Mouse (Mus musculus) midbrain, embryonic 12.5 days (tissue): ENCODE data around the gene Prpf6. TPM values are rescaled to one million over a fixed set of nuclear protein-coding genes. Genes with fewer than 3 reads are reported as not detected.
A peak's percentile ranks its signal among the peaks of the same experiment; 100 is the strongest.

Experiments used
- ATAC-seq: fragments of 200-750 bp; cut with Nextera tagmentation; 2 replicates; pipeline ENCODE4 v1.8.0; 2017; ENCODE audit warnings: low read depth, moderate TSS enrichment, moderate library complexity; ENCODE audit not compliant: low FRiP score
- H3K27ac ChIP-seq: fragments of 300-500 bp; sonication (generic); replicated peaks from 2 replicates; pipeline ENCODE4 v1.5.1; 2016; ENCODE audit warnings: mild to moderate bottlenecking
- H3K27me3 ChIP-seq: fragments of 300-500 bp; sonication (generic); 2 replicates; pipeline ENCODE4 v1.6.1; 2016; ENCODE audit warnings: mild to moderate bottlenecking
- H3K36me3 ChIP-seq: fragments of 300-500 bp; sonication (generic); 2 replicates; pipeline ENCODE4 v1.6.1; 2016
- H3K4me1 ChIP-seq: fragments of 300-500 bp; sonication (generic); 2 replicates; pipeline ENCODE4 v1.6.1; 2016
- H3K4me2 ChIP-seq: fragments of 300-500 bp; sonication (generic); replicated peaks from 2 replicates; pipeline ENCODE4 v1.6.1; 2016; ENCODE audit warnings: mild to moderate bottlenecking, moderate library complexity
- H3K4me3 ChIP-seq: fragments of 300-500 bp; sonication (generic); 2 replicates; pipeline ENCODE4 v1.5.1; 2016; ENCODE audit warnings: mild to moderate bottlenecking
- H3K9ac ChIP-seq: fragments of 300-500 bp; sonication (generic); replicated peaks from 2 replicates; pipeline ENCODE4 v1.6.1; 2016; ENCODE audit warnings: mild to moderate bottlenecking, moderate library complexity
- H3K9me3 ChIP-seq: fragments of 300-500 bp; sonication (generic); 2 replicates; pipeline ENCODE4 v1.6.1; 2016; ENCODE audit warnings: mild to moderate bottlenecking
- WGBS: fragments of 180-500 bp; shearing (Covaris S2); methylation state at CpG from one replicate; pipeline ENCODE4 v1.1.7; 2016; 5-methylcytosine and 5-hydroxymethylcytosine counted together
- polyA plus RNA-seq: library from polyadenylated mRNA; unstranded; fragments of >200 nt; fragmentation: Nextera tagmentation; extraction: Ambion mirVana; gene quantifications from 2 replicates; pipeline ENCODE4 v1.2.1, GENCODE M21; 2016

Gene Prpf6
- 75.2 and 80.5 TPM in 2 replicates for polyA plus RNA-seq

GRCm38 (mm10) chr2:181591528-181592085, at the start of gene Prpf6:
Gene Prpf6 (plus strand): TSS chr2:181591868.
- peak within 1 kb of the TSS; percentile 93 for H3K9ac ChIP-seq
- peak within 1 kb of the TSS; percentile 74 for H3K27ac ChIP-seq
- peak within 1 kb of the TSS; percentile 98 for H3K4me3 ChIP-seq
- no peaks in the 10 kb centered on the region for H3K9me3 ChIP-seq
- WGBS = 22% methylated on average over 5 of the region's 5 CpGs
- no peaks in the 10 kb centered on the region for H3K27me3 ChIP-seq
- peaks cover 51% of the 10 kb centered on the region for H3K36me3 ChIP-seq
- H3K4me1 ChIP-seq = peaks cover 19% of the 10 kb centered on the region
- peak within 1 kb of the TSS; percentile 80 for H3K4me2 ChIP-seq
- peak; percentile 14; the same call in 1 of the 2 replicates for ATAC-seq

GRCm38 (mm10) chr2:181546142-181546541, 45.5 kb upstream of the Prpf6 start:
- Histone ChIP-seq H3K4me1 (no peaks in the 10 kb centered on the region), H3K27ac (no peak overlapping the region), H3K4me3 (no peak overlapping the region), H3K36me3 (peaks cover 51% of the 10 kb centered on the region), H3K9me3 (no peaks in the 10 kb centered on the region), H3K27me3 (no peaks in the 10 kb centered on the region), H3K4me2 (no peak overlapping the region), H3K9ac (no peak overlapping the region)
- no peak for ATAC-seq
- WGBS = 94% methylated on average over 7 of the region's 7 CpGs

GRCm38 (mm10) chr2:181548227-181548626, 43.4 kb upstream of the Prpf6 start:
- no peak overlapping the region for H3K4me2 ChIP-seq
- H3K27me3 ChIP-seq = no peaks in the 10 kb centered on the region
- no peak overlapping the region for H3K27ac ChIP-seq
- no peaks in the 10 kb centered on the region for H3K4me1 ChIP-seq
- H3K36me3 ChIP-seq = peaks cover 70% of the 10 kb centered on the region
- no peaks in the 10 kb centered on the region for H3K9me3 ChIP-seq
- no peak for ATAC-seq
- WGBS = 74% methylated on average over 1 of the region's 1 CpGs
- no peak overlapping the region for H3K4me3 ChIP-seq
- no peak overlapping the region for H3K9ac ChIP-seq

GRCm38 (mm10) chr2:181548682-181549081, 43.0 kb upstream of the Prpf6 start:
- Histone ChIP-seq H3K4me2 (no peak overlapping the region), H3K27ac (no peak overlapping the region), H3K9me3 (no peaks in the 10 kb centered on the region), H3K27me3 (no peaks in the 10 kb centered on the region), H3K9ac (no peak overlapping the region), H3K36me3 (peaks cover 70% of the 10 kb centered on the region), H3K4me1 (no peaks in the 10 kb centered on the region), H3K4me3 (no peak overlapping the region)
- ATAC-seq = no peak
- 95% methylated on average over 5 of the region's 5 CpGs for WGBS

GRCm38 (mm10) chr2:181550233-181550632, 41.4 kb upstream of the Prpf6 start:
- Histone ChIP-seq H3K9ac (no peak overlapping the region), H3K4me2 (no peak overlapping the region), H3K4me1 (no peaks in the 10 kb centered on the region), H3K27me3 (no peaks in the 10 kb centered on the region), H3K9me3 (no peaks in the 10 kb centered on the region), H3K36me3 (peaks cover 77% of the 10 kb centered on the region), H3K27ac (no peak overlapping the region), H3K4me3 (no peak overlapping the region)
- WGBS = 100% methylated on average over 2 of the region's 2 CpGs
- no peak for ATAC-seq

- H3K9me3 ChIP-seq = no peaks in the 10 kb centered on the region
- no peak overlapping the region for H3K9ac ChIP-seq
- H3K4me3 ChIP-seq = no peak overlapping the region
- H3K4me1 ChIP-seq = no peaks in the 10 kb centered on the region
- H3K4me2 ChIP-seq = no peak overlapping the region
- H3K36me3 ChIP-seq = peaks cover 49% of the 10 kb centered on the region
- H3K27me3 ChIP-seq = no peaks in the 10 kb centered on the region
- no peak for ATAC-seq
- H3K27ac ChIP-seq = no peak overlapping the region
Measured at GRCm38 (mm10) chr2:181553772-181554171, 37.9 kb upstream of the Prpf6 start.

GRCm38 (mm10) chr2:181567338-181567737, 24.3 kb upstream of the Prpf6 start:
- Histone ChIP-seq H3K27ac (no peak overlapping the region), H3K9me3 (no peaks in the 10 kb centered on the region), H3K4me2 (no peak overlapping the region), H3K9ac (no peak overlapping the region), H3K4me3 (no peak overlapping the region), H3K4me1 (no peaks in the 10 kb centered on the region), H3K36me3 (0 out of 2 replicates have a peak, but pooled peaks cover 4% of the 10 kb centered on the region), H3K27me3 (no peaks in the 10 kb centered on the region)
- ATAC-seq = no peak
- WGBS = 86% methylated on average over 3 of the region's 3 CpGs

GRCm38 (mm10) chr2:181568272-181569008, 23.2 kb upstream of the Prpf6 start:
- no peaks in the 10 kb centered on the region for H3K9me3 ChIP-seq

GRCm38 (mm10) chr2:181569856-181570255, 21.8 kb upstream of the Prpf6 start:
- 89% methylated on average over 10 of the region's 10 CpGs for WGBS
- Histone ChIP-seq H3K27ac (no peak overlapping the region), H3K27me3 (no peaks in the 10 kb centered on the region), H3K9me3 (no peaks in the 10 kb centered on the region), H3K9ac (no peak overlapping the region), H3K4me2 (no peak overlapping the region), H3K36me3 (peaks cover 18% of the 10 kb centered on the region), H3K4me1 (no peaks in the 10 kb centered on the region), H3K4me3 (no peak overlapping the region)
- no peak for ATAC-seq

More at GRCm38 (mm10) chr2:181568272-181569008, 23.2 kb upstream of the Prpf6 start:
- H3K36me3 ChIP-seq = peaks cover 10% of the 10 kb centered on the region
- ATAC-seq = no peak
- H3K27ac ChIP-seq = no peak overlapping the region
- H3K9ac ChIP-seq = no peak overlapping the region
- H3K4me3 ChIP-seq = no peak overlapping the region
- no peak overlapping the region for H3K4me2 ChIP-seq
- H3K27me3 ChIP-seq = no peaks in the 10 kb centered on the region
- no peaks in the 10 kb centered on the region for H3K4me1 ChIP-seq
- WGBS = 80% methylated on average over 7 of the region's 7 CpGs

- peaks cover 18% of the 10 kb centered on the region for H3K36me3 ChIP-seq
- no peaks in the 10 kb centered on the region for H3K9me3 ChIP-seq
- 88% methylated on average over 8 of the region's 8 CpGs for WGBS
- no peak overlapping the region for H3K4me2 ChIP-seq
- H3K4me1 ChIP-seq = no peaks in the 10 kb centered on the region
- no peak for ATAC-seq
- H3K9ac ChIP-seq = no peak overlapping the region
- no peak overlapping the region for H3K27ac ChIP-seq
- H3K27me3 ChIP-seq = no peaks in the 10 kb centered on the region
- H3K4me3 ChIP-seq = no peak overlapping the region
Measured at GRCm38 (mm10) chr2:181570375-181570774, 21.3 kb upstream of the Prpf6 start.

GRCm38 (mm10) chr2:181570921-181571595, 20.6 kb upstream of the Prpf6 start:
- H3K4me1 ChIP-seq = no peaks in the 10 kb centered on the region
- H3K9ac ChIP-seq = 0 out of 2 replicates have a peak overlapping the region, but pooled peaks have one; percentile 15
- no peaks in the 10 kb centered on the region for H3K27me3 ChIP-seq
- ATAC-seq = no peak
- peaks cover 18% of the 10 kb centered on the region for H3K36me3 ChIP-seq
- no peak overlapping the region for H3K27ac ChIP-seq
- WGBS = 71% methylated on average over 6 of the region's 6 CpGs
- H3K9me3 ChIP-seq = no peaks in the 10 kb centered on the region
- H3K4me2 ChIP-seq = no peak overlapping the region
- H3K4me3 ChIP-seq = no peak overlapping the region
